Mouse (Mus musculus): ENCODE data around the gene Catsper2.

DNA sequence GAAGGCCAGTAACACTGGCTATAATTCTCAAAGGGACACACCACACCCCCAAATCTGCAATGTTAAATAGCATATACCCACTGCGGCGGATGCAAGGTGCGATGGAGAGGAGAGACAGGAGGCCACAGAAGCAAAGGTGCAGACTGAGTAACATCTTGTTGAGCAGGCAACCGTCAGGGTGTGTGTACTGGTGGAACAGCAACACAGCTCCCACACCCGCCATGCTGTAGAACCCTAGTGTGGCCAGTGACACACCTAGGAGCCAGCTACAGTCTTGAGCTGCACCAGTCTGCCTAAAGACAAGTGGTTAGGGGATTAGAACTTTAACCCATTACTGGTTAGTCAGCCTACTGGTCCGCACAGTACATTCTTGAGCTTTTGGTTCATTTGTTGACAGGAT lies 40.3 kb upstream of the Catsper2 start:
- TF ChIP-seq CTCF (IDR thresholded peaks at IDR 0.05; ENCODE audit: low read depth), result no peak
- TF ChIP-seq EP300 (IDR thresholded peaks at IDR 0.05; ENCODE audit: low read depth), result no peak

All from liver, postnatal 0 days (tissue).